Mouse (Mus musculus) adrenal gland, adult (tissue): ENCODE data around the gene Gm49380.
A peak's percentile ranks its signal among the peaks of the same experiment; 100 is the strongest.

Experiments used
- DNase-seq, 2 experiments: peaks; one replicate each; pipeline ENCODE4 v3.0.0; 2022 to 2023; ENCODE audit warnings: low spot score in 1 of 2; ENCODE audit not compliant: inconsistent age in 2 of 2

Gm49380 gene

DNA sequence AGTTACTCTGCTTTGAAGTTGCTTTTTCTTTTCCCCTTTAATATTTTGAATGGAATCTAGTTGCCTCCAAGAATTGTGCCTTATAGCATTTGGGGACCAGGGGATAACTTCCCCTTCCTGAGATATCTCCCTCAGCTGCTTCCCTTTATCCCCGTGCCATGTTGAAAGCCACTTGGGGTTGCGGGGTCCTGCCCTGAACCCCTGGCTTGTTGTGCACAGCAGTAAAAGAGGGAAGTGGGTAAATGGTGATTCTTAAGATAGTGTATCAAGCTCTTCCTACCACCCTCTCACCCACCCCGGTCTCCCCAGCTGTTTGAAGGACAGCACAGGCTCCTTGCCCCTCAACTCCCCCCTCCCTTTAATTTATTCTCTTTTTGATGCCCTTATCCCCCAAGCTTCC lies 18.6 kb downstream of the Gm49380 start:
- no peak for DNase-seq

DNA sequence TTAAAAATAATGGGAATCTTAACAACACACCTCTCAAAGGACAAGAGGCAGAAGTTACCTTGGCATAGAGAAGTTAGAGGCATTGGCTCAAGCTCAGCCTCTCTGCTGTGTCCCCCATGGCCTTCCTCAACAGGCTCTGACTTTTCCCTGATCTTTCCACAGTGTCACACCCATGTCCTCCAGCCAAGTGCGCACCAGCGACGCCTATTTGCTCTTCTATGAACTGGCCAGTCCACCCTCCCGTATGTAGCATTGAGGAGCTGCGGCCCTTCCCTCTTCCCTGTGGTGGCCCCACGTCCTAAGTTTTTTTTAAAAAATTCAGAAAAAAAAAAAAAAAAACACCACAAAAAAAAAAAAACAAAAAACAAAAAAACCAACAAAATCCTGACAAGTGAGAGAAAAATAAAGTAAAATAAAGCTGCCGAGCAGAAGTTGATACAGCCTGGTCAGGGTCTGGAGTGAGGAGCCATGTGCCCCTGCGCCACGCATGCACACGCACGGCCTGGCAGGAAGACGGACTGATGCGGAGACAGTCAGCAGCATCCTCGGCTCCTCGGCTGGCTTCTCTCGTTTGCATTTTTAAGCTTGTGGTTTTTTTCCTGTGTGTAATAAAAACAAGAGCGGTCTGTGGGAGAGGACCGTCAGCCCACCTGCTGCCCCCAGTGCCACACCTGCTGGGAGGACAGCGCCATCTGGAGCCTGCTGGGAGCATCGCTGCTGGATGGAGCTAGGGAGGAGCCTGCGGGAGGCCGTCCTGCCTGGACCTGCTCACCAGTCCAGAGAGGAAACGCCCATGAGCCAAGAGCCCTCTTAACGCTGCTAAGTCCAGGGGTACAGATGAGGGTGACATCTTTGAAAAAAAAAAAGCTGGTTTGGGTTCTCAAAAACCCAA lies 19.4 kb downstream of the Gm49380 start:
- peak; percentile 82 to 90 for DNase-seq

DNA sequence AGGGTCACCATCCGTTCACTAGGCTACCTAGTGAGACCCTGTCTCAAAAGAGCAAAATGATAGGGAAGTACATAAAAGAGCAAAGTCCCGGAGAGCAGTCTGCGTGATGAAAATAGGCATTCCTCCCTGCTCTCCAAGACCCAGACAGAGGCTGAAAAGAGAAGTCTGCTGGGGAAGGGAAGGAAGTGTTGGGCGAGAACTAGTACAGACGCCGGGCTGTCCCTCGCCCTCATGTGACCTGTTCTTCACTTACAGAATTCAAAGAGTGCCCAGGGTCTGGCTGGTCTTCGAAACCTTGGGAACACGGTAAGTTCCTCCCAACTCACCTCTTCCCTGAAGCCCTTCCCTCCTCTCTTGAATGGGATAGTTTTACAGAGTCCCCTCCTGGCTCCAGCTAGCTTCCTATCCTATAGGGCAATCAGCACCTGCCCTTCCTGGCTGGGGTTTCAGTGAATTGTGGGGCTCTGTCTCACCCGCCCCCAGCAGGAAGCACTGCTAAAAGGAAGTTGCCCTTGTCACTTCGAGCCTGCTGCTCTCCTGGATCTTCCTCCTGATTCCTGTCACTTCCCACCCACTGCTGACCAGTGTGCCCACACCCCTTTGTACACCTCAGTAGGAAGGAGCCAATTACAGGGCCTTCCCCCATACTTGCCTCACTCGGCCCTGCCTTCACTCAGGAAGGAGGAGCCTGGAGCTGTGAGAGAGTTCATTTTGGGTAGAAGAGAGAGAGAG lies 24.3 kb downstream of the Gm49380 start:
- no peak for DNase-seq

DNA sequence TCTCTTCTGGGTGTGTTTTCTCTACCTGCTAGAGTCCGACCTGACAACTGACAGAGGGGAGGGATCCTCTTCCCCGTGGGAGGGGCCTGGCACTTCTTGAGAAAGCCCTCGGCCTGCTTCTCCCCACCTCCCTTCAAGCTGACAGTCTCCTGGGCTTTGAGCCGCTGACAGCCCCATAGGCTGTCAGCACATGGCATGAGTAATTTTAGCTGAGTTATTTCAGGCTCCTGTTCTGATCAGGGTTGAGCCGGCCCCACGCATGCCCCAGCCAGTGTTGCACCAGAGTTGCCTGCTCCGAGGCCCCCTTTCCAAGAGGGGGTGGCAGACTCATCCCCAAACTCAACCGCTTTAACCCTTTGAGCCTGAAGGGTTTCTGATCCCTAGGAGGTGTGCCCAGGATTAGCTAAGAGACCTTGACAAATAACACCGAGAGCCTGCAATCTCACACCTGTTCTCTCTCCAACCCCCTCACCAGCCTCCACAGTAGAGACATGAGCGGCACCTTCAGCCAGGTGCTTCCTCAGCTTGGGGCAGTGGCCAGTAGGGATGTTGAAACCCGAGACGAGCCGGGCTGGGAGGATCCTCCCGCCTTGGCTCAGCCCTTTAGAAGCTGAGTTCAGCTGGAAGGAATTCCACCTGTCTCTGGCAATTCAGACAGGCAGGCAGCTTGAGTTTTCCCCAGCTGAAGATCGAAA lies 25.4 kb downstream of the Gm49380 start:
- peak; percentile 60 to 77 for DNase-seq

GRCm38 (mm10) chr9:44086960-44087359 lies 26.3 kb downstream of the Gm49380 start:
- DNase-seq, result peak in 1 of 2 experiments; percentile 40

DNA sequence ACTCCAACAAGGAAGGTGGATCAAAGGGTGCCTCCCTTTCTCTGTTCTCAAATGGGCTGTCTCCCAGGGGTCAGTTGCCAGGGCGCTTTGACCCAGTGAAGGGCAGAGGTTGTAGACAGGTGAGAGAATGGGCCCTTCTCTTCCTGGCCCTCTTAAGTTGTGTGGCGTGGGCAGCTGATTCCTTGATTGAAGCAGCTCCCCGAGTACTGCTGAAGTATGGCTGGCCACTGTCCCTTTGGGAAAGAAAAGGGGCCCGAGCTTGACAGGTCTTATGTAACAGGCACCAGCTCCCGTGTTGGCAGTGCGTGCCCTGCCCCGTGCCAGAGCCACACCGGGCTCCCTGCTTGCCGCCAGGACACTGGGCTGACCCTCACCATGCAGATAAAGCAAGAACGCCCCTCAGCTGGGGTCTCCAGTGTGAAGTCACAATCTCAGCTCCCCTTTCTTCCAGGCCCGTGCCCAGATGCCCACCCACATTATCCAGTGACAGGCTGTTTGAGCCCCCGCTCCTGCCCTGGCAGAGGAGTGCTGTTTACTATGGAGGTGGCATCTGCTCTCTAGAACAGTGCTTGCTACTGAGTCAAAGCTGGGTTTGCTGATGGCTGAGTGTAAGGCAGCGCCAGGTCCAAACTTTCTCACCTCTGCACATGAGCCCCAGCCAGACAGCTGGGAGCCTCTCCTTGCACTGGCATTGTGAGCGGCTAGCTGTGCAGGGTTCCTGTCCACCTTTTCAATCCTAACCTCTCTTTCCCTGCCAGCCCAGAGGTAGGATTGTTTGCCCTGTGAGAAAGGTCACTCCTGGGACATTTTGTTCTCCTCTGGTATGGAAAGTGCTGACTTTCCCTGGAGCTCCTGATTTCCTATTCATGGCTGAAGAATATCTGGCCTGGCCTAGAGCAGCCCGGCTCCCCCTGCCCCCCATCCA lies 27.3 kb downstream of the Gm49380 start:
- DNase-seq, result peak; percentile 86 to 89

GRCm38 (mm10) chr9:44085276-44085675 lies 28.0 kb downstream of the Gm49380 start:
- DNase-seq, result no peak

- DNase-seq, result peak; percentile 97 to 99
These were observed 28.6 kb downstream of the Gm49380 start for GRCm38 (mm10) chr9:44084659-44085229.

GRCm38 (mm10) chr9:44084236-44084635 lies 29.1 kb downstream of the Gm49380 start:
- DNase-seq, result no peak

- peak; percentile 46 to 64 for DNase-seq
These were observed 29.7 kb downstream of the Gm49380 start for GRCm38 (mm10) chr9:44083392-44084121.

GRCm38 (mm10) chr9:44082266-44082665 lies 31.0 kb downstream of the Gm49380 start:
- DNase-seq, result no peak

DNA sequence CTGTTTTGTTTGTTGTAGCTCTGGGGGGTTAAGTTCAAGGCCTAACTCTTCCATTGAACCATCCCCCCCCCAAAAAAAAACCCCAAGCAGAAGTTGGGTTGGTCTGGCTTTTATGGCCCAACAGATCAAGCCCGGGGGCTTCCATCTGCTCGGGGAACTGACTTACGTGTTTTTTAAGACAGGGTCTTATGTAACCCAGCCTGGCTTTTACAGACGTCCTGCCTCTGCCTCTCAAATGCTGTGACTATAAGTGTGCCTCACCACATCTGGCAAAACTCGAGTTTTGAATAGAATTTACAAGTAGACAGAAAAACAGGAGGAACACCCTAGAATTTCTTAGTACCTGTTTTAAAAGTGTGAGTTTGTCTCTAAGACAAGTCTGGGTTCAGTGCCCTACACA lies 31.7 kb downstream of the Gm49380 start:
- no peak for DNase-seq

GRCm38 (mm10) chr9:44080953-44081352 lies 32.3 kb downstream of the Gm49380 start:
- peak; percentile 45 to 62 for DNase-seq

- peak; percentile 29 to 41 for DNase-seq
These were observed 33.1 kb downstream of the Gm49380 start for GRCm38 (mm10) chr9:44079997-44080780.

DNA sequence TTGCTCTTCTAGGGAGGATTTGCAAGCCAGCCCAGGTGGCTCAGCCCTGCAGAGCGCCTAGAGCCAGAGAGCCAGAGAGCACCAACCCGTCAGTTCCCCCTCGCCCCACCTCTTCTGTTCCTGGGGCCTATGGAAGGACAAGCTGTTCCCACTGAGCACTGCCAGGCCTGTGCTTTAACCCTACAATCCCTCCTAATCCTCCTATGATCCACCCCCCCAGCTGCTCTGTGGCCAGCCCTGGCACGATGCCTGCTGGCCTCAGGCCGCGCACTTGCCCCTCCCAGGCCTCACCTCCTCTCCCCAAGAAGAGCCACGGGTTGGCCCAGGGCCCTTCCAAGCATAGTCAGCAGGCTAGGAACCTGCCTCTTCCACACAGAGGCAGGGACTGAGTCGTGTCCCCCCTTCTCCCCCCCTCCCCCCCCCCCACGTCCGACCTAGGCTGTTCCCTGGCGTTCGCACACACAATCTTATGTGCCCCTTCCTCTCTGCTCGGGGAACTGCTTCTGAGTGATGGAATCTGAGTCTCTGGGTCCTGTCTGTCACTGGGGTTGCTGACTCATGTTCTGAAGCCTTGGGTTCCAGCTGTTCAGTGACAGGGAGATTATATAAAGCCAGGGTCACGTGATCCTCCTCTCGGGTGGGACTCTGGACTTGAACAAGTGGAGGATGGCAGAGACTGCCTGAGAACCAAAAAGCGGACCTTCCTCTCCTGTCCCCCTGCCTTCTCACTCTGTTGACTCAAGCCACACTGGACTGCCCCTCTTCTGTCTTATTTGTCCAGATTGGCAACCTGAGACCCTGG lies 34.1 kb downstream of the Gm49380 start:
- peak; percentile 94 to 95 for DNase-seq

GRCm38 (mm10) chr9:44078136-44078797 lies 35.0 kb downstream of the Gm49380 start:
- DNase-seq, result no peak

DNA sequence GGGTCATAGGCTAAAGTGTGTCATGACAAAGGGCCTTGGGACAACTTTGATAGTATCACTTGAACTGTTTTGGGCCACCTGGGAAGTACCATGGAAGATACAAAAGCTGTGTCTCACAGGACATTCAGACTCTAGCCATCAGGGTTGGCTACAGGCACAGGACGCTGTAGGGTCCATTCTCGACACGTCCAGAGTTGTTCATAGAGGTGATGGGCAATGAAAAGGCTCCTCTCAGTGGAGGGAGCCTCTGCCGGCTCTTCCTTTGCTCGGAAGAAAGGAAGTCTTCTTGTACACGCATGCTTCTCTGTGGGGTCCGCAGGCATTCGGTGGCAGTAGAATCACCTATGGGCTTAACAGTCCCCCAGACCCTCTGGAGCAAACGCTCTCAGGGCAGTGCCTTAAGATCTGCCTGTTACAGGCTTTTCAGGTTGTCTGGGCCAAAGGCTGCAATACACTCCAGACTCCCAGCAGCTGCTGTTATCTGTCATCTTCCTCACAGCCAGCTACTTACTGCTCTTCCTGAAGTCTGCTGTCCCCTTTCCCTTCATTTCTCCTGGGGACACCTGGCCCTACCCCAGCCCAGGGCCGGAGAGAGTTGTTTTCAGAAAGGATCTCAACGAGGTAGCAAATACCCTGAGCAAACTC lies 35.9 kb downstream of the Gm49380 start:
- DNase-seq, result peak in 1 of 2 experiments; percentile 48
